Comparison of ENCODE assay signal across 19 mouse cellular contexts in genomic region chr12:30879447-30879846, GRCm38 (mm10). TPM values are rescaled to one million over a fixed set of nuclear protein-coding genes. Genes with fewer than 3 reads are reported as not detected.
DNase-seq lines count a peak whose midpoint lies in the region; ATAC-seq and TF ChIP-seq lines count a peak whose summit lies in the region.
"Had no signal": no experiment of that assay in that cellular context is flagged by ENCODE, and none has a peak within 500 bp of the region (broad histone marks: within the 10 kb centered on the region; RNA-seq: fewer than 3 reads in every experiment).

No protein-coding gene starts in this region.

- peaks cover 12% of the 10 kb centered on the region; the same call in 1 of the 2 replicates for H3K27me3 ChIP-seq in embryonic facial prominence, embryonic 11.5 days (ENCODE audit: control insufficient read depth, insufficient read depth, low read length)
- peaks cover 46% of the 10 kb centered on the region for H3K27me3 ChIP-seq in embryonic facial prominence, embryonic 10.5 days (replicated peaks; ENCODE audit: low read depth, poor library complexity, severe bottlenecking)
- peaks cover 45% of the 10 kb centered on the region for H3K27me3 ChIP-seq in kidney, embryonic 15.5 days
- H3K27me3 ChIP-seq in liver, embryonic 14.5 days (ENCODE audit: control insufficient read depth, insufficient read depth, low read length) = peaks cover 28% of the 10 kb centered on the region
- peaks cover 24% of the 10 kb centered on the region for H3K27me3 ChIP-seq in liver, postnatal 0 days (ENCODE audit: insufficient read depth, low read length)
- H3K27me3 ChIP-seq in small intestine, adult 2 months (ENCODE audit: control insufficient read depth, insufficient read depth, low read length) = peaks cover 17% of the 10 kb centered on the region

- no peak for TF ChIP-seq POLR2A in small intestine, adult 2 months (IDR thresholded peaks at IDR 0.05; ENCODE audit: low read depth, low read length)

- no peak overlapping the region for H3K4me3 ChIP-seq in embryonic facial prominence, embryonic 11.5 days (ENCODE audit: low read depth, low read length)
- no peak overlapping the region for H3K4me3 ChIP-seq in embryonic facial prominence, embryonic 10.5 days
- H3K4me3 ChIP-seq in kidney, embryonic 15.5 days (replicated peaks) = no peak overlapping the region
- no peak overlapping the region for H3K4me3 ChIP-seq in liver, embryonic 14.5 days (ENCODE audit: insufficient read depth in 1 of 2, low read depth in 2 of 2, low read length in 2 of 2)
- no peak overlapping the region for H3K4me3 ChIP-seq in liver, postnatal 0 days (ENCODE audit: low read depth, low read length)
- H3K4me3 ChIP-seq in small intestine, adult 2 months (ENCODE audit: low read depth, low read length) = no peak overlapping the region
- H3K4me3 ChIP-seq: heart, embryonic 15.5 days; hindbrain, embryonic 12.5 days; liver, embryonic 12.5 days; stomach, embryonic 15.5 days had no signal

- no peaks in the 10 kb centered on the region for H3K4me1 ChIP-seq in embryonic facial prominence, embryonic 11.5 days (ENCODE audit: control insufficient read depth, insufficient read depth, low read length)
- H3K4me1 ChIP-seq in embryonic facial prominence, embryonic 10.5 days = peaks cover 10% of the 10 kb centered on the region
- H3K4me1 ChIP-seq in kidney, embryonic 15.5 days = peaks cover 10% of the 10 kb centered on the region
- H3K4me1 ChIP-seq in liver, embryonic 14.5 days (replicated peaks; ENCODE audit: control insufficient read depth in 2 of 2, insufficient read depth in 2 of 2, low read length in 1 of 2) = no peaks in the 10 kb centered on the region
- 0 out of 2 replicates have a peak, but pooled peaks cover 2% of the 10 kb centered on the region for H3K4me1 ChIP-seq in liver, postnatal 0 days (ENCODE audit: insufficient read depth)
- peaks cover 3% of the 10 kb centered on the region; the same call in 1 of the 2 replicates for H3K4me1 ChIP-seq in small intestine, adult 2 months (ENCODE audit: control insufficient read depth, insufficient read depth, insufficient read length, low read length)

- WGBS in embryonic facial prominence, embryonic 11.5 days = 74% methylated on average over 6 of the region's 6 CpGs
- 74% methylated on average over 6 of the region's 6 CpGs for WGBS in embryonic facial prominence, embryonic 10.5 days
- 72% methylated on average over 6 of the region's 6 CpGs for WGBS in kidney, embryonic 15.5 days
- 55% methylated on average over 6 of the region's 6 CpGs for WGBS in liver, embryonic 14.5 days (ENCODE audit: insufficient replicate concordance)
- 62% methylated on average over 6 of the region's 6 CpGs for WGBS in liver, postnatal 0 days (ENCODE audit: insufficient replicate concordance)
- WGBS in small intestine, adult 2 months = 73% methylated on average over 6 of the region's 6 CpGs

- no peak overlapping the region for H3K27ac ChIP-seq in embryonic facial prominence, embryonic 11.5 days (replicated peaks; ENCODE audit: low read depth, low read length)
- no peak overlapping the region for H3K27ac ChIP-seq in embryonic facial prominence, embryonic 10.5 days (replicated peaks)
- no peak overlapping the region for H3K27ac ChIP-seq in kidney, embryonic 15.5 days
- H3K27ac ChIP-seq in liver, embryonic 14.5 days = no peak overlapping the region
- H3K27ac ChIP-seq in liver, postnatal 0 days (ENCODE audit: low read depth) = no peak overlapping the region
- no peak overlapping the region for H3K27ac ChIP-seq in small intestine, adult 2 months (ENCODE audit: insufficient read depth, low read depth, low read length)
- H3K27ac ChIP-seq: heart, embryonic 15.5 days; hindbrain, embryonic 12.5 days; liver, embryonic 12.5 days; stomach, embryonic 15.5 days had no signal

- no peaks in the 10 kb centered on the region for H3K36me3 ChIP-seq in embryonic facial prominence, embryonic 11.5 days (replicated peaks; ENCODE audit: control insufficient read depth, insufficient read depth, low read depth, low read length)
- no peaks in the 10 kb centered on the region for H3K36me3 ChIP-seq in embryonic facial prominence, embryonic 10.5 days (replicated peaks)
- no peaks in the 10 kb centered on the region for H3K36me3 ChIP-seq in kidney, embryonic 15.5 days
- H3K36me3 ChIP-seq in liver, embryonic 14.5 days (replicated peaks; ENCODE audit: control insufficient read depth, insufficient read depth, low read depth) = no peaks in the 10 kb centered on the region
- no peaks in the 10 kb centered on the region for H3K36me3 ChIP-seq in liver, postnatal 0 days (replicated peaks; ENCODE audit: insufficient read depth, low read length)
- no peaks in the 10 kb centered on the region for H3K36me3 ChIP-seq in small intestine, adult 2 months (ENCODE audit: control insufficient read depth, insufficient read depth, low read length)
- H3K36me3 ChIP-seq: heart, embryonic 15.5 days; hindbrain, embryonic 12.5 days; liver, embryonic 12.5 days; stomach, embryonic 15.5 days had no signal

- H3K9ac ChIP-seq in embryonic facial prominence, embryonic 11.5 days (replicated peaks; ENCODE audit: low read length) = no peak overlapping the region
- no peak overlapping the region for H3K9ac ChIP-seq in kidney, embryonic 15.5 days
- no peak overlapping the region for H3K9ac ChIP-seq in liver, embryonic 14.5 days (replicated peaks)
- no peak overlapping the region for H3K9ac ChIP-seq in liver, postnatal 0 days (replicated peaks)
- H3K9ac ChIP-seq: forebrain, postnatal 0 days; heart, embryonic 15.5 days; hindbrain, embryonic 12.5 days; liver, embryonic 12.5 days; stomach, embryonic 15.5 days had no signal

- no peaks in the 10 kb centered on the region for H3K9me3 ChIP-seq in embryonic facial prominence, embryonic 11.5 days (replicated peaks; ENCODE audit: control insufficient read depth, low read length)
- no peaks in the 10 kb centered on the region for H3K9me3 ChIP-seq in embryonic facial prominence, embryonic 10.5 days
- H3K9me3 ChIP-seq in kidney, embryonic 15.5 days (replicated peaks) = no peaks in the 10 kb centered on the region
- H3K9me3 ChIP-seq in liver, embryonic 14.5 days (ENCODE audit: control insufficient read depth, low read length) = no peaks in the 10 kb centered on the region
- no peaks in the 10 kb centered on the region for H3K9me3 ChIP-seq in liver, postnatal 0 days (ENCODE audit: low read length)
- H3K9me3 ChIP-seq: heart, embryonic 15.5 days; hindbrain, embryonic 12.5 days; liver, embryonic 12.5 days; stomach, embryonic 15.5 days had no signal

- DNase-seq in embryonic facial prominence, embryonic 11.5 days (ENCODE audit: low spot score) = peak; percentile 21
- DNase-seq in embryonic facial prominence, embryonic 10.5 days (ENCODE audit: low spot score) = no peak
- peak; percentile 34 for DNase-seq in kidney, postnatal 10 days
- DNase-seq in liver, embryonic 14.5 days (ENCODE audit: low read depth in 3 of 3, low spot score in 3 of 3) = no peak
- no peak for DNase-seq in liver, postnatal 0 days
- DNase-seq: B cell, adult 2 months; cerebellum, adult 11 months; forebrain, postnatal 0 days; heart, adult 18-20 months had no signal

- no peak for TF ChIP-seq EP300 in liver, embryonic 14.5 days (IDR thresholded peaks at IDR 0.05; ENCODE audit: low read depth)
- TF ChIP-seq EP300 in liver, postnatal 0 days (IDR thresholded peaks at IDR 0.05; ENCODE audit: low read depth) = no peak

- TF ChIP-seq CTCF in liver, embryonic 14.5 days (IDR thresholded peaks at IDR 0.05; ENCODE audit: low read depth) = peak; percentile 6; the same call in 1 of the 2 replicates
- no peak for TF ChIP-seq CTCF in liver, postnatal 0 days (IDR thresholded peaks at IDR 0.05; ENCODE audit: low read depth)
- TF ChIP-seq CTCF in small intestine, adult 2 months (IDR thresholded peaks at IDR 0.05; ENCODE audit: extremely low read depth, insufficient read length, insufficient replicate concordance, low read depth, low read length) = peak; percentile 51; the same call in 1 of the 2 replicates

- no peak for ATAC-seq in embryonic facial prominence, embryonic 11.5 days (replicated peaks; ENCODE audit: insufficient number of reproducible peaks, low FRiP score, low TSS enrichment, low read depth)
- ATAC-seq in kidney, embryonic 15.5 days (replicated peaks; ENCODE audit: low FRiP score) = no peak
- no peak for ATAC-seq in liver, embryonic 14.5 days (ENCODE audit: insufficient read depth)
- no peak for ATAC-seq in liver, postnatal 0 days
- ATAC-seq: forebrain, postnatal 0 days; intestine, embryonic 16.5 days; liver, embryonic 12.5 days; lung, postnatal 0 days had no signal

- no peak overlapping the region for H3K4me2 ChIP-seq in embryonic facial prominence, embryonic 11.5 days (ENCODE audit: low read depth, low read length)
- no peak overlapping the region for H3K4me2 ChIP-seq in kidney, embryonic 15.5 days
- no peak overlapping the region for H3K4me2 ChIP-seq in liver, embryonic 14.5 days (ENCODE audit: low read depth)
- H3K4me2 ChIP-seq in liver, postnatal 0 days (ENCODE audit: low read depth, low read length) = no peak overlapping the region
- H3K4me2 ChIP-seq: heart, embryonic 15.5 days; hindbrain, embryonic 12.5 days; liver, embryonic 12.5 days; stomach, embryonic 15.5 days had no signal

RNA-seq across cellular contexts. Expression of gene Alkal2, which starts 4.7 kb away (rescaled TPM):
- polyA plus RNA-seq in embryonic facial prominence, embryonic 11.5 days (2014; fragmentation: Nextera tagmentation; extraction: Ambion mirVana) = 12.7 and 14.4 TPM in 2 replicates
- polyA plus RNA-seq in embryonic facial prominence, embryonic 10.5 days (2016; fragmentation: Nextera tagmentation; extraction: Ambion mirVana) = 4.1 and 8.7 TPM in 2 replicates
- polyA plus RNA-seq in kidney, embryonic 15.5 days (2015; fragmentation: Nextera tagmentation; extraction: Ambion mirVana) = 0.12 and 0.55 TPM in 2 replicates
- not detected in 2 replicates for polyA plus RNA-seq in liver, embryonic 14.5 days (2012; rRNA removed)
- polyA plus RNA-seq in liver, embryonic 14.5 days (2014; fragmentation: Nextera tagmentation; extraction: Ambion mirVana) = not detected in 2 replicates
- not detected in 2 replicates for polyA plus RNA-seq in liver, postnatal 0 days (2015; fragmentation: Nextera tagmentation; extraction: Ambion mirVana)
- 0.08 and 0.29 TPM in 2 replicates for polyA plus RNA-seq in small intestine, adult 2 months (2012; rRNA removed)
- polyA plus RNA-seq: liver, embryonic 12.5 days; neural tube, embryonic 11.5 days; spleen, adult 2 months had no signal

RNA-seq across cellular contexts. Expression of gene Acp1, which starts 31.9 kb away (rescaled TPM):
- polyA plus RNA-seq in embryonic facial prominence, embryonic 11.5 days (2014; fragmentation: Nextera tagmentation; extraction: Ambion mirVana) = 202 and 207 TPM in 2 replicates
- polyA plus RNA-seq in embryonic facial prominence, embryonic 10.5 days (2016; fragmentation: Nextera tagmentation; extraction: Ambion mirVana) = 237 and 238 TPM in 2 replicates
- polyA plus RNA-seq in kidney, embryonic 15.5 days (2015; fragmentation: Nextera tagmentation; extraction: Ambion mirVana) = 168 and 188 TPM in 2 replicates
- polyA plus RNA-seq in liver, embryonic 14.5 days (2012; rRNA removed) = 21.0 and 43.2 TPM in 2 replicates
- 349 and 368 TPM in 2 replicates for polyA plus RNA-seq in liver, embryonic 14.5 days (2014; fragmentation: Nextera tagmentation; extraction: Ambion mirVana)
- 164 and 171 TPM in 2 replicates for polyA plus RNA-seq in liver, postnatal 0 days (2015; fragmentation: Nextera tagmentation; extraction: Ambion mirVana)
- 2.5 and 4.4 TPM in 2 replicates for polyA plus RNA-seq in small intestine, adult 2 months (2012; rRNA removed)

RNA-seq across cellular contexts. Expression of gene Sh3yl1, which starts 32.0 kb away (rescaled TPM):
- polyA plus RNA-seq in embryonic facial prominence, embryonic 11.5 days (2014; fragmentation: Nextera tagmentation; extraction: Ambion mirVana) = 22.0 and 23.2 TPM in 2 replicates
- 17.7 and 18.4 TPM in 2 replicates for polyA plus RNA-seq in embryonic facial prominence, embryonic 10.5 days (2016; fragmentation: Nextera tagmentation; extraction: Ambion mirVana)
- polyA plus RNA-seq in kidney, embryonic 15.5 days (2015; fragmentation: Nextera tagmentation; extraction: Ambion mirVana) = 25.2 and 27.5 TPM in 2 replicates
- 11.0 and 19.4 TPM in 2 replicates for polyA plus RNA-seq in liver, embryonic 14.5 days (2012; rRNA removed)
- polyA plus RNA-seq in liver, embryonic 14.5 days (2014; fragmentation: Nextera tagmentation; extraction: Ambion mirVana) = 31.3 and 37.4 TPM in 2 replicates
- 16.1 and 16.9 TPM in 2 replicates for polyA plus RNA-seq in liver, postnatal 0 days (2015; fragmentation: Nextera tagmentation; extraction: Ambion mirVana)
- 1.0 and 3.4 TPM in 2 replicates for polyA plus RNA-seq in small intestine, adult 2 months (2012; rRNA removed)

Comparison
In these comparisons a context has a peak if more than half of its experiments do, and no peak if none do; other contexts are left out.
1. DNase-seq: peak in embryonic facial prominence, embryonic 11.5 days (single experiment) and kidney, postnatal 10 days (single experiment); none in embryonic facial prominence, embryonic 10.5 days (single experiment), liver, embryonic 14.5 days (0 of 3) and liver, postnatal 0 days (single experiment).